Mouse (Mus musculus) layer of hippocampus, adult 11-12 months (tissue): ENCODE data around the gene Ccdc188.

Experiments used
- DNase-seq: peaks from one replicate; pipeline ENCODE4 v3.0.0; 2022; ENCODE audit warnings: low spot score

The Ccdc188 gene

DNA sequence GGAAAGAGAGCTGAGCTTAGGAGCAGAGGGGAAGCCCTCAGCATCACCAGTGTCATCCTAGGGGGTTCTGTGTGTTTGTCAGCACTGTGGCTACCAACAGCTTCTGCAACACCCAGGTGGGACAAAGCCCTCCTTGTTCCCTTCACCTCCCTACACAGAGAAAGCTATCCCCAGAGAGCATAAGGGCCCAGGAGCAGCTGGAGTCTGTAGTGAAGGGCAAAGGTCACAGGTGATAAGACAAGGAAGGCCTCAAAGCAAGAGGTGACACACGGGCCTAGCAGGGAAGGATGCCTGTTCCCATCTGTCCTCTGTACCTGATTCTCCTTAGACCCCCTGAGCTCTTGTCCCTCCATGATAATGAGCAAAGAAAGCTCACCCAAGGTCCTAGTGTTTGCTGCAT, 16.1 kb upstream of the Ccdc188 start:
- DNase-seq = no peak

DNA sequence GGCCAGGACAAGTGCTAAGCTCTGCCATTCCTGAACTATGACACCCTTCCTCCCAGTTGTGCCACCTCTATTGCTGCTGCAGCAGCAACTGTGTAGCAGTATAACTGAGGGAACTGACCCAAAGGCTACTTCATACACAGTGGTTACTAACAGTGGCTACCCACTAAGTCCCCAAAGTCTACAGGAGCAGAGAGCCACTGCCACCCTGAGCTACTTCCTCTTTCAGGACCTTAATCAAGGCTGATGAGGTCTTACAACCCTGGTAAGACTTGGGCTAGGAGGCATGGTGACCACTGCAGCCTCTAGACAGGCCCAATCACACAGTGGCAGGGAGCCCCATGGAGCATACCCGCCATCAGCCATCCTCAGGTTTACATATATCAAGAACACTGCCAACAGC, 15.6 kb upstream of the Ccdc188 start:
- no peak for DNase-seq

DNA sequence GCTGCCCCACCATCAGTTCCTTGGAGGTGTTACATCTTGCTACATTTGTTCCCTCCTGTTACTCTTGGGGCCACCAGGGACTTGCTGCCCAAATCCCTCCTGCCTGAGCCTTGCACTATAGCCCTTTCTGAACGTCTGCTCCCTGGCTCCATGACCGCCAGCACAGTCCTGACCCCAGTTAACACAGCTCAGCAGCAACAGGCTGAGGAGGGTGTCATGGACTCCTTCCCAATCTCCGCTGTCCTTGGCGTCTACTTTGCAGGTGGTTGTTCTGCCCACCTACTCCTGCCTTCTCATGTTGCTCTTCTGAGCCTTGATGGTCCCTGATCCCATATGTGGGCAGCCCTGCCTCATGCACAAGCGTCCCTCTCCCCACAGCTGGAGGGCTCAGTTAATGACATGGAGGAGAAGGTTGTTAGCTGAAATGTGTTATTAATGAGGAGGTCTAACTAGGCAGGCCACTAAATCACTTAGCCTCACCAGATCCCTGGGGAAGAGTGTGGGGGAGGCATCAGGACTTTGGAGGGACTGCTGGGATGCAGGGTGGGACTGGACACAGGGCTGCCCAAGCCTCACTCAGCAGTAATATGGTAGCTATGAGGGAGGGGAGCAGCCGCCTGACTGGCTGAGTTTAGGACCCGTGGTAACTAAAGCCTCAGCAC, 14.1 kb upstream of the Ccdc188 start:
- no peak for DNase-seq

DNA sequence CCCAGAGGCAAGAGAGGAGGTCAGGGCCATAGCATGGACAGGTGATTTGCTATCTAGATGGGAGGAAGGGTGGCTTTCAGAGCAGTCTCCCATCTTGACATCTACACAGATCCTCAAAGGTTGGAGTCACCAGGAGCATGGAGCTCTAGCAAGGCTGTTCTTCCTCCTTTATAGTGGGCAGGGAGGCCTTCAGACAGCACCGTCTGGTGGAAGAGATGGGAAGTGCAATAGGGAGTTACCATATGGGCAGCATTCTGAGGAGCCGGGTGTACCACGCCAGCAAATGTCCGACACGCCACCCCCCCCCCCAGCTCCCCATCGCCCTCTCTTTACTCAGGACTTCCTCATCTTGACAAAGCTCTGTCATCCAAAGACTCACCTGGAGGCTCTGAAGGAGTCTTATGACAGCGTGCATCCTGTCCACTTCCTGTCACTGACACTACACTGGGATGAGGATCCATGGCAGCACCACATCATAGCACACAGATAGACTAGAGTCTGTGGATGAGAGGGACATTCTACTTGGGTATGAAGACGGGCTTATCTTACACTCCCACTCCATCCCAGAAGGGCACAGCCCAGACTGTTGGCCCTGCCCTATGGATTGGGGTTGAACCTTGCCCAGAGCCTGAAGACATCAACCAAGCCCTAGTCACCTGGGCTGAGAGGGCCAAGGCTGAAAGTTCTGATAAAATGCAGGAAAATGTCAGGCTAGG, 6.8 kb upstream of the Ccdc188 start:
- DNase-seq = peak; percentile 88

DNA sequence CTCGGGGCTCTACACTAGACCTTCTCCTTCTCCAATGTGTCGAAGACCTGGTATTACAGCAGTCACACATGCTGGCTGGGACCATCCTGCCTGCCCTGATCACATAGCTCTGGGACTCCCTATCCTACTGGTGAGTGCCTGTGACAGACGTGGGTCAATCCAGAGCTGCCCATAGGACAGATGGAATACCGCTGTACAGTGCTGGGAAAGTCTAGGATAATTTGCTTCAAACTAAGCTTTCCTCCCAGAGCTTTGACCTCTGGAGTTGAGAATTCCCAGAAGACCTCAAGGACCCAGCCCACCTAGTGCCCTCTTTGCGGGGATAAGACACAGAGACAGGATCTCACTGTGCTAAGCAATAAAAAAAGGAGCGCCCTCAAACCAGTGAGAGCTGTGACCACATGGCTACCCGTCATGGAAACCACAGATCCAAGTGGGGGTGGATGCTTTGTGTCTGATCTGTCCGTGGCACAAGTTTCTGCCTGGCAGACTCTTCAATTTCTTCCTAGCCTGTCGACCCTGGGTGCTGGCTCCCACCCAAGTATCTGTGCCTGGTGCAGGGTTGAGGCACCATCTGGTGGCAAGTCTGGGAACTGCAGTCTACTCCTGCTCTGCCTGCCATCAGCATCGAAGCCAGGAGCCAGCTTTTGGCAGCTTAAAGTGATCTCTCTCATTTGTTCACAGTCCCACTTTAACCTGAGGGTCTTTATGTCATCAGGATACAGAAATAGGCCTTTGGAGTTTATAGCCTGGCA, 6.1 kb upstream of the Ccdc188 start:
- DNase-seq = peak; percentile 95

DNA sequence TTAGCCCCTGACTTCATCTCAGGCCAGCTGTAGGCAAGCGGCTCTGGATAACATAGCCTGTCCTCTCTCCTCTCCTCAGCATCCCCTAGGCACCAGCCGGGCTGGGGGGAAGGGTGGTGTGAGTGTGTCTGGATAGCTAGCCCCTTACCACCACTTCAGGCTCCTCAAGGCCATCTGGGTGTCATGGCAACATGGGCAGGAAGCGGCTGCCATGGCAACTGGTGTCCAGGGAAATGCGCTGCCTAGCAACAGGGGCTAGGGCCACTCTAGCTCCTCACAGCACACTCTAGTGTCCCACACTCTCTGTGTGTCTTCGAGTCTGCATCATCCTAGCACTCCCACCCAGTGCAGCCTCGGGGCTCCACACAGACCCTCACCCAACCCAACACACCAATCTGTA, 4.0 kb upstream of the Ccdc188 start:
- DNase-seq = peak; percentile 72

DNA sequence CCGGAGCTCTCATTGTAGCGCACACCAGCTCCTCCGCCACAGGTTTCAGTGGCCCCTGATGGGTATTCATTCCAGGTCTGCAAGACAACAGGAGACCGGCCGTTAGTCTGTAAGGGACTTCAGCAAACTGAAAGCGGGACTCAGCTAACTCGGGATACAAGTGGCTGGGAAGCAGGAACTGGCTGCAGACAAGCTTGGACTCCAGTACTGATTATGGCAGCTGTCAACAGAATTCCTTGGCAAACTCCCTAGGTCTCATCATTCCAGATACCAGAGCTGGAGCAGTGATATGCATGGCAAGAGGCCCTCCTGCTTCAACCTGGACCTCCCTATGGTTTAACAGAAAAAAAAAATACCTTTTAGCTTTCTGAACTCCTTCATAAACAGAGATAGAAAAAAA, 2.8 kb upstream of the Ccdc188 start:
- DNase-seq = no peak

DNA sequence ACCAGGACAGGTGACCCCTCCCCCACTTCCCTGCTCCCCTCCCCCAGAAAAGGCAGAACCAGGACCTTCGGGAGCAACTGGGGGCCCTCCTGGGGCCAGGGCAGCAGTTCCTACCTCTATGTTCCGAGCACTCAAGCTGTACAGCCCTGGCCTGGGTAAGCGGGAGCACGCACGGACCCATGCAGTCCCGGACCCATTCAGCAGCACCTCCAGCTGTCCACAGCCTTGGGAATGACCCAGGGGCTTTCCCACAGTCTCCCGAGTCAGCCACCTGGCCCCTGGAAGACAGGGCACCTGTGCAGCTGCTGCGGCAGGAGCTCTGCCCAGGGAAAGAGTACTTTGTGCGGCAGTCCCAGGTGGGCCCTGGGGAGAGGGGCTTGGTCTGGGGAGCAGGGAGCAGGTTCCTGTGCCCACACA, 909 bp downstream of the Ccdc188 start:
- DNase-seq = no peak

DNA sequence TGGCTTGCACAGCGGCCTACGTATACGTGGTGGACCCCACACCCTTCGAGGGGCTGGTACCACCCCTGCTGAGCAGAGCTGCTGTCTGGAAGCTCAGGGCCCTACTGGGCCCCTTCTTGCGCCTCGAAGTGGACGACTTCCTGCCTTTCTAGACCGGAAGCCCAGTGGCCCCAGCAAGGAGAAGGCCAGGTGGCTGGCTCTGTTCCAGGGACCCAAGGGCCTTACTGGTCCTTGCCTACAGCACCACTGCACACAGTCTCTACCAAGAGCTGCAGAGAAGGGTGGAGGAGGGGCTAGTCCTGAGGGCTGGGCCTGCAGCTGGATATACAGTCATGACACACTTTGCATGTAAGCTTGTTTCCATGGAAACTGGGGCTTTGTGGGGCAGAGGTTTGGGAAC, 2.3 kb downstream of the Ccdc188 start:
- no peak for DNase-seq

DNA sequence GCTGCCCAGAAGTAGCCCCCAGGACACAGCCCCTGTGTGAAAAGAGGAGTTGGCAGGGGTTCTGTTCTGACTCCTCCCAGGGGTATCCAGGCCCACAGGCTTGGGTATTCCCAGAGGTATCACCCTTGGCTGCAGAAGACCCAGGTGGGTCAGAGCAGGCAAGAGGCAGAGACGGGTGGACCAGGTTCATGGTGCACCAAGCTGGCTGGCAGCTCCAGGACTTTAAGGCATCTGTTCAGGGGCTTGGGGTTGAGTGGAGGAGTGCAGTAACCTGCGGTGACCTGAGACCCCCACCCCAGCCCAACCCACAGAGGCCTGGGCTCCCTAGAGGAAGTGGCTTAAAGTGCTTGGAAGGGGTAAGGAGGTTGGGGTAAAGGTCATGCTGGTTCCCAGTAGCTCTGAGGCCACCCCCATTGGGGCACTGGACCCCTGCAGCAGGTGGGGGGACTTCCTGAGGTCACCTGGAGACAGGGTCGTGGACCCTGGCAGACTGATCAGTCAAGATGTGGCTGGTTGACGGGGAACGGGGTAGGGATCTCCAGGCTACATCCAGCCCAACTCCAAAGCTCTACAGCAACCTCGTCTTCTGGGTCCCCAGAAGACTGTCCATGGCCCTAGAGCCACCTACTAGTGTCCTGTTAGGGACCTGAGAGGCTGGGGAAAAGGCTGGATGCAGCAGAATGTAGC, 3.3 kb downstream of the Ccdc188 start:
- DNase-seq = no peak

DNA sequence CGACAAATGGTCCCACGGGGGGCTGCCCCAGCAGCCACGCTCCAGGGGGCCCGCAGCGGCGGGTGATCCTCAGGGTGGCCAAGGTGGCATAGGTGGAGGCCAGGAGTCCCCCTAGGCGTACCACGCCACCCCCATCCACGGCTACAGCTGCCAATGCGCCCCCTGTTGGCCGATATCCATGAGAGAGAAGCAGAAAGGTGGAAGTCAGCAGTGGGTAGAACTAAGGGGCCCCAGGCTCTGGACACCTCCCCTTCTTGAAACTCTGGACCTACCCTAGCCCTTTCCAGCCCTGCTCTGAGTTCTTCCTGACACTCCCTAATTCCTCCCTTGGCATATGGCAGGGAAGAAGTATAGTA, 3.8 kb downstream of the Ccdc188 start:
- no peak for DNase-seq

DNA sequence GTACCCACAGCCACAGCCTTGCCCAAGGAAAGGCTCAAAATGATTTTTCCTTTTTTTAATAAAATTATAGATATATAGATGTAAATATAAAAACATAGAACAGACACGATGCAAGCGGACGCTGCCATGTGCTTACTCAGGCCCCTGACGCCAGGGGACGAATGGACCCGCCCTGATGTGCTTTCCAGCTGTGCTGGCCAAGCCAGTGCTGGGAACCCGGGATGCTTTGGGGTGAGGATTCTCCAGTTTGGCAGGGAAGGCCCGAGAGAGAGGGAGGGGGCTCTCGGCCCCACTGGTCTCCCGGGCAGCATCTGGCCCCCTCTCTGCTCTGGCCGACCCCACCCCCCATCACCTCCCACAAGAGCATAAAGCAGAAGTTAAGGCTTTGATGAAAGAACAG, 4.5 kb downstream of the Ccdc188 start:
- DNase-seq = no peak

DNA sequence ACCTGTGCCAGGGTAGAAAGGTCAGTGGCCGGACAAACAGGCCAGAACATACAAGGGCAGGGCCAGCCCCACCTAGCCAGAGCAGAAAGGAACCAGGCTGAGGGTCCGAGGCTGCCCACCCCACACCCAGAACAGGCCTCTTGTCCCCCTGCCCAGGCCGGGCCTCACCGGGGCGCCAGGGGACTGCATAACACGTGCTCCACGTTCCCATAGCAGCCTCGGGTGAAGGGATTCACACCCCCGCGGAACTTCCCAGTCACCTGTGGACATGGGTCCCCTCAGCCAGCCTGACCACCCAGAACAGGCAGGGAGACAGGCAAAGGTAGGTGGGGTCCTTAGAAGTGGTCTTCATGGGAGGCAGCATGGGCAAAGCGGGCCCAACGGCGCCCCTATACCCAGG, 9.5 kb downstream of the Ccdc188 start:
- no peak for DNase-seq

DNA sequence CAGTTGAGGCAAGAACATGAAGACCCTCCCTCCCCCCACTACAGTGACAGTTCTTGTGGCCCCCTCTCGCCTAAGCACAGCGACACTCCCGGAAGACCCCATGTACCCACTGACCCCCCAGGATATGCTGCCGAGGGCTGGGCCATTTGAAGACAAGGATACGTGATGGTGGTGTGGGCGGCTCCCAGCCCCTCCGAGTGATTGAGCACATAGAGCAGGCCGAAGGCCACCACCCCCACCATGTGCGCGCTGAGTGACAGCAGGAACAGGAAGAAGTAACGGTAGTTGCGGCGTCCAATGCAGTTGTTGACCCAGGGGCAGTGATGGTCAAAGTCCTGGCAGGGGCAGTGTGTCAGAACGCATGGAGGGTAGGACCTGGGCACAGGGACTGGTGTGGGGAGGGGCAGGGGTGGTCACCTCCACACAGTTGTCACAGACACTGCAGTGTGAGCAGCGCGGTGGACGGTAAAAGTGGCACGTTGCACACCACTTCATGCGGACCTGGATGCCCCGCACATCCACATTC, 10.3 kb downstream of the Ccdc188 start:
- no peak for DNase-seq

DNA sequence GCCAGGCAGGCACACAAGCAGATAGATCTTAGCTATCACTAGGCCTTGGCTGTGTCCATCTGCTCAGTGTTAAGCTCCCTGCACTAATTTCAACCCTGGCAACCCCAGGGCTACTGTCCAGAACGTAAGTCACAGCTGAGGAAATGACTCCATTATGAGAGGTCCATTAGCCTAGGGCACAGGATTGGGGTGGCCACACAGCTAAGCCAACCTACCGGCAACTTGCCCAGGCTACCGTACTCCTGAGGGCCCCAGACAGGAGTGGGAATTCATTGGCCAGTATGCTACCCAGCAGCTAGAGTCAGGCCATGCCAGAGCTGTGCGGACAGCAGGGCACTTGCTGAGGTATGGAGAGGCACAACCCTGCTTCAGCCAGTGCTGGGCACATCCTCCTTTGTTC, 11.2 kb downstream of the Ccdc188 start:
- DNase-seq = no peak

DNA sequence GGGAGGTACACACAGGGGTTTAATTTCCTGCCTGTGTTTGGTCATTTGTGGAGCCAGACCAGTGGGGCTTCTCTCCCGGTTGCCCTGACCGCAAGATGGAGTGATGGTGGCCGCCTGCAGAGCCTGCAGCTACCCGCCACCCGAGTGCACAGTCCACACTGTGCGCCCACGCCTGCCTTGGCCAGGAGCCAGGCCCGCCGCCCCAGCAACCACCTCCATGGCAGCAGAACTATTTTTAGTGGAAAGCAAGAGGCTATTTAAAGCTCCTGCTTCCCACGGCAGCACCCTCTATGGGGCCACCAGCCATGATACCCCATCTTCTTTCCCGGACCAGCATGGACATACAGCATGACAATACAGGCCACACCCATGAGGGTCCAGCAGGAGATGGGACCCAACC, 11.9 kb downstream of the Ccdc188 start:
- peak; percentile 87 for DNase-seq

DNA sequence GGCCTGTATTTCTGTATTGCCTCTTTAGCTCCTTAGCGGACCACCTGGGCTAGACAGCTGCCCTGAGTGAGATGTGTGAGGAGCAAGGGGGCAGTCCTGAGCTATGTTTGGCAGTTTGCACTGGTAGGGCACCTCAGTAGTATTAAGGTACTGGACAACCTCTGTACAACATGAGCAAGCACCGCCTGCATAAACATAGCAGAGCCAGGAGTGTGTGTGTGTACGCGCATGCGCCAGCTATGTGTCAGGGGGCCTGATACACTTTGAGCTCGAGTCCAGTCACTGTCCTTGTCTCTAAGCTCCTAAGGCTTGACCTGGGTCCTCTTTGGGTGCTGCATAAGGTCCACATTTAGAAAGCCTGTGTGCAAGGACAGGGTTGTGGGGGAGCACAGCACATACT, 12.9 kb downstream of the Ccdc188 start:
- no peak for DNase-seq

DNA sequence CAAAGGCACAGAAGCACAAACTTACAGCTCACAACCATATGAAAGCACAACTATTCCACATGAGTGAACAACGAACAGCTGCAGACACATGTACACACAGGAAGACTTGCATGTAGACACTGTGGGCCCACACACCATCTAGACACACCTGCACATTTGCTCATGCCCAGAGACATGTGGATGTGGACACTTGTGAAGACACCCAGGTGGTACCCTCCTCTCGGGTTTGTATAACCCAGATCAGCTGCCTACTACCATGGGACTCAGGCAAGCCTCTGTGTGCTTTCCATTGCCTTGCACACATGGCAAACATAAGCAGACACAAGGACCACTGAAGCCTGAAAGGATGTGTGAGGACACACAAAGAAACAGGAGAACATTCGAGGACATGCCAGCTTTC, 13.4 kb downstream of the Ccdc188 start:
- DNase-seq = no peak

DNA sequence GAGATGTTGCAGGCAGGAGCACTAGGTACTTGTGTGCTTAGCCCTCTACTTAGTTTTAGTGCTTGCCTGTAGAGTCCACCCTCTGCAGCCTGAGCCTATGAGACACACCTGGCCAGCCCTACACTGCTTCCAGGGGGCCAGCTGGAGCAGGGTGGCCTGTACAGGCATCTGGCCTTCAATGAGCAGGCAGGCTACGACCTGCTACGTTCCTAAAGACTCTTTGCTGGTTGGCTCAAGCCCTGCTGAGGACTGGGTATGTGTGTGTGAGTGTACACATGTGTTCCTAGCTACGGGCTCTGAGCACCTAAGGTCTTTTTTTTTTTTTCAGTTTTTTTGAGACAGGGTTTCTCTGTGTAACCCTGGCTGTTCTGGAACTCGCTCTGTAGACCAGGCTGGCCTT, 13.8 kb downstream of the Ccdc188 start:
- no peak for DNase-seq

DNA sequence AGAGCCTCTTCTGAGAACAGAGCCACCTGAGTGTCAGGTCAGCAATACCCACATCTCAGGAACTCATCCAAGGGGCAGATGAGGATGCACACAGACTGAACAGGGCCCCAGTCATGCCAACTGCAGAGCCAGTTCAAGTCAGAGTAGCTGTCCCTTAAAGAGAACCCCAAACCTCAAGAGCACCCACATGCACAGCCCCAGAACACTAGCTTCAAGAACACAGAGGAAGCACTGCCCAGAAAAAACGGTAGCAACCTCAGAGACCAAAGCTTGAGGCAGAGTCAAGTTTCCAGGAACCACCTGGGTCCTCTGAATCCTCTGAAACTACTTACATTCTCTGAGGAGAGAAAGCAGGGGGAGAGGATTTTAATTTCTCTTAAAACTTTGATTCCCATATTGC, 15.8 kb downstream of the Ccdc188 start:
- no peak for DNase-seq

DNA sequence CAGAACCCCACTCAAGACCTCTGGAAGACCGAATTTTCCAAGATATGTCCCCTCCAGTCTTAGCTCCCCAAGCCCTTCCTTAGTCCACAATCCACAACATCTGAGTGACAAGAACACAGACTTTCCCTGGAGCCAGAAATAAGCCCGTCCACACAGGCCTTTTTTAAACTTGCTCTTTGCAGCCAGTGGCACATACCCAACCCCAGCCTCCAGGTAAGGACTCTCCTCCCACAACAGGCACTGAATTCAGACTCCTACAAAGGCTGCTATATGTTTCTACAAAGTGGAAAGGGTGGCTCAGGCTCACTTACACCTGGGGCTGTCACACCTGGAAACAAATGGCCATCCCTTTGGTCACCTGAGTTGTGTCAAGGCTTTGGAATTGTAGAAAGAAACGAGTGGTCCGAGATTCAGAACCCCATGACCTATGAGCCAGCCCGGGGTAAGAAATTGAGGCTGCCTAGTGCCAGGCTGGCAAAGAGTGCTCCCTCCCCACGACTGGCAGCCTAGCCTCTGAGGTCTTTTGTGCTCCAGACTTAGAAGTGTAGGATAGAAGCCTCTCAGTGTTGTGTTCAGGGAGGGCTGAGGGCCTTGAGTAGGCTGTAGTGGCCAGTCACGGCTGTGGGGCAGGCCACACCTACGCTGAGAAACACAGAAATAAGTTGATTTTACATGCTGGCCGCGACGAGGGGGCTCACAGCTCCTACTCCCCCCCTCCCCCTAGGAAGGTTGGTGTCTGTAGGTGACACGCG, 16.4 kb downstream of the Ccdc188 start:
- DNase-seq = no peak
